Mouse (Mus musculus): Measurements from ENCODE around the gene 6030408B16Rik. TPM values are rescaled to one million over a fixed set of nuclear protein-coding genes. Genes with fewer than 3 reads are reported as not detected.

Gene 6030408B16Rik
- polyA plus RNA-seq, 1 experiment from 2014 or later: 0.28 TPM

GRCm38 (mm10) chr15:101333165-101333564 is 40.2 kb downstream of the 6030408B16Rik start:
- no peaks in the 10 kb centered on the region for H3K27me3 ChIP-seq (replicated peaks)
- no peak overlapping the region for H3K4me2 ChIP-seq
- H3K9me3 ChIP-seq: no peaks in the 10 kb centered on the region
- H3K4me3 ChIP-seq: no peak overlapping the region
- WGBS: 47% methylated on average over 1 of the region's 1 CpGs
- ATAC-seq (replicated peaks): no peak
- no peaks in the 10 kb centered on the region for H3K36me3 ChIP-seq (replicated peaks)
- no peak overlapping the region for H3K27ac ChIP-seq
- no peaks in the 10 kb centered on the region for H3K4me1 ChIP-seq
- no peak overlapping the region for H3K9ac ChIP-seq

- Histone ChIP-seq H3K4me3 (no peak overlapping the region), H3K4me1 (no peaks in the 10 kb centered on the region), H3K27me3 (replicated peaks) (0 out of 2 replicates have a peak, but pooled peaks cover 3% of the 10 kb centered on the region), H3K36me3 (replicated peaks) (no peaks in the 10 kb centered on the region), H3K9me3 (no peaks in the 10 kb centered on the region), H3K27ac (no peak overlapping the region), H3K4me2 (no peak overlapping the region), H3K9ac (no peak overlapping the region)
- ATAC-seq (replicated peaks): no peak
- WGBS: 62% methylated on average over 4 of the region's 4 CpGs
Measured at GRCm38 (mm10) chr15:101333648-101334047, 40.6 kb downstream of the 6030408B16Rik start.

- Histone ChIP-seq H3K4me2 (no peak overlapping the region), H3K4me3 (no peak overlapping the region), H3K9me3 (no peaks in the 10 kb centered on the region), H3K27ac (no peak overlapping the region), H3K36me3 (replicated peaks) (no peaks in the 10 kb centered on the region), H3K9ac (no peak overlapping the region), H3K27me3 (replicated peaks) (0 out of 2 replicates have a peak, but pooled peaks cover 4% of the 10 kb centered on the region), H3K4me1 (no peaks in the 10 kb centered on the region)
- no peak for ATAC-seq (replicated peaks)
- 58% methylated on average over 24 of the region's 24 CpGs for WGBS
Measured at GRCm38 (mm10) chr15:101336474-101337174, 43.6 kb downstream of the 6030408B16Rik start.

GRCm38 (mm10) chr15:101338359-101338758 is 45.3 kb downstream of the 6030408B16Rik start:
- ATAC-seq (replicated peaks): no peak
- H3K4me2 ChIP-seq: no peak overlapping the region
- 85% methylated on average over 4 of the region's 4 CpGs for WGBS
- H3K9me3 ChIP-seq: no peaks in the 10 kb centered on the region
- no peak overlapping the region for H3K4me3 ChIP-seq
- H3K4me1 ChIP-seq: no peaks in the 10 kb centered on the region
- 0 out of 2 replicates have a peak, but pooled peaks cover 4% of the 10 kb centered on the region for H3K27me3 ChIP-seq (replicated peaks)
- no peak overlapping the region for H3K27ac ChIP-seq
- no peaks in the 10 kb centered on the region for H3K36me3 ChIP-seq (replicated peaks)
- H3K9ac ChIP-seq: no peak overlapping the region

GRCm38 (mm10) chr15:101339537-101339936 is 46.5 kb downstream of the 6030408B16Rik start:
- no peak overlapping the region for H3K9ac ChIP-seq
- H3K4me3 ChIP-seq: no peak overlapping the region
- H3K9me3 ChIP-seq: no peaks in the 10 kb centered on the region
- H3K4me1 ChIP-seq: no peaks in the 10 kb centered on the region
- no peak overlapping the region for H3K4me2 ChIP-seq
- WGBS: 0% methylated on average over 2 of the region's 2 CpGs
- H3K27ac ChIP-seq: no peak overlapping the region
- H3K36me3 ChIP-seq (replicated peaks): no peaks in the 10 kb centered on the region
- ATAC-seq (replicated peaks): peak; percentile 92
- 0 out of 2 replicates have a peak, but pooled peaks cover 4% of the 10 kb centered on the region for H3K27me3 ChIP-seq (replicated peaks)

GRCm38 (mm10) chr15:101341797-101342515 is 48.9 kb downstream of the 6030408B16Rik start:
- 77% methylated on average over 5 of the region's 5 CpGs for WGBS
- no peak for ATAC-seq (replicated peaks)
- no peak overlapping the region for H3K4me2 ChIP-seq

More at GRCm38 (mm10) chr15:101341797-101342515, 48.9 kb downstream of the 6030408B16Rik start:
- H3K9me3 ChIP-seq: no peaks in the 10 kb centered on the region
- H3K27ac ChIP-seq: no peak overlapping the region
- H3K9ac ChIP-seq: no peak overlapping the region
- H3K4me1 ChIP-seq: no peaks in the 10 kb centered on the region
- no peak overlapping the region for H3K4me3 ChIP-seq
- 0 out of 2 replicates have a peak, but pooled peaks cover 4% of the 10 kb centered on the region for H3K27me3 ChIP-seq (replicated peaks)
- no peaks in the 10 kb centered on the region for H3K36me3 ChIP-seq (replicated peaks)

Other genes with a start within 250 kb of the 6030408B16Rik start
- gene Gm47841, start 245.8 kb upstream of the 6030408B16Rik start, polyA plus RNA-seq (2015; fragmentation: Nextera tagmentation; extraction: Ambion mirVana): not detected in 2 replicates
- gene Fignl2, start 214.6 kb upstream of the 6030408B16Rik start, polyA plus RNA-seq (2015; fragmentation: Nextera tagmentation; extraction: Ambion mirVana): 0.09 TPM in 1 of 2 replicates, not detected in the other
- gene Ankrd33, start 177.5 kb upstream of the 6030408B16Rik start, polyA plus RNA-seq (2015; fragmentation: Nextera tagmentation; extraction: Ambion mirVana): not detected in 2 replicates
- gene Acvrl1, start 164.7 kb upstream of the 6030408B16Rik start, polyA plus RNA-seq (2015; fragmentation: Nextera tagmentation; extraction: Ambion mirVana): 8.6 and 8.7 TPM in 2 replicates
- 23.3 and 24.9 TPM in 2 replicates for gene Acvr1b, start 119.1 kb upstream of the 6030408B16Rik start, polyA plus RNA-seq (2015; fragmentation: Nextera tagmentation; extraction: Ambion mirVana)
- gene Grasp, start 69.0 kb upstream of the 6030408B16Rik start, polyA plus RNA-seq (2015; fragmentation: Nextera tagmentation; extraction: Ambion mirVana): 1.3 and 1.9 TPM in 2 replicates
- 4.2 and 4.9 TPM in 2 replicates for gene Nr4a1, start 38.9 kb upstream of the 6030408B16Rik start, polyA plus RNA-seq (2015; fragmentation: Nextera tagmentation; extraction: Ambion mirVana)
- 83.9 and 84.3 TPM in 2 replicates for gene Atg101, start 8.9 kb upstream of the 6030408B16Rik start, polyA plus RNA-seq (2015; fragmentation: Nextera tagmentation; extraction: Ambion mirVana)
- 0.09 and 0.23 TPM in 2 replicates for gene Krt80, start 77.0 kb downstream of the 6030408B16Rik start, polyA plus RNA-seq (2015; fragmentation: Nextera tagmentation; extraction: Ambion mirVana)
- gene Krt7, start 117.8 kb downstream of the 6030408B16Rik start, polyA plus RNA-seq (2015; fragmentation: Nextera tagmentation; extraction: Ambion mirVana): 0.52 and 0.62 TPM in 2 replicates
- gene Krt87, start 145.6 kb downstream of the 6030408B16Rik start, polyA plus RNA-seq (2015; fragmentation: Nextera tagmentation; extraction: Ambion mirVana): 0.40 and 0.83 TPM in 2 replicates
- not detected in 2 replicates for gene Krt88, start 154.5 kb downstream of the 6030408B16Rik start, polyA plus RNA-seq (2015; fragmentation: Nextera tagmentation; extraction: Ambion mirVana)
- gene Krt81, start 170.5 kb downstream of the 6030408B16Rik start, polyA plus RNA-seq (2015; fragmentation: Nextera tagmentation; extraction: Ambion mirVana): 0.12 TPM in 1 of 2 replicates, not detected in the other
- 0.17 TPM in 1 of 2 replicates, not detected in the other for gene Krt86, start 180.3 kb downstream of the 6030408B16Rik start, polyA plus RNA-seq (2015; fragmentation: Nextera tagmentation; extraction: Ambion mirVana)
- not detected in 2 replicates for gene Krt83, start 198.3 kb downstream of the 6030408B16Rik start, polyA plus RNA-seq (2015; fragmentation: Nextera tagmentation; extraction: Ambion mirVana)
- not detected in 2 replicates for gene Gm49425, start 224.0 kb downstream of the 6030408B16Rik start, polyA plus RNA-seq (2015; fragmentation: Nextera tagmentation; extraction: Ambion mirVana)
- not detected in 2 replicates for gene Krt84, start 239.6 kb downstream of the 6030408B16Rik start, polyA plus RNA-seq (2015; fragmentation: Nextera tagmentation; extraction: Ambion mirVana)

Measured in midbrain, embryonic 15.5 days (tissue).